Mouse (Mus musculus): ENCODE measurements at regions not wholly inside any gene's neighbourhood (a gene's known extent, or its start where the extent isn't known, plus 50 kb on each side); places are given as distances from the start of the nearest gene placed in this dataset.

DNA sequence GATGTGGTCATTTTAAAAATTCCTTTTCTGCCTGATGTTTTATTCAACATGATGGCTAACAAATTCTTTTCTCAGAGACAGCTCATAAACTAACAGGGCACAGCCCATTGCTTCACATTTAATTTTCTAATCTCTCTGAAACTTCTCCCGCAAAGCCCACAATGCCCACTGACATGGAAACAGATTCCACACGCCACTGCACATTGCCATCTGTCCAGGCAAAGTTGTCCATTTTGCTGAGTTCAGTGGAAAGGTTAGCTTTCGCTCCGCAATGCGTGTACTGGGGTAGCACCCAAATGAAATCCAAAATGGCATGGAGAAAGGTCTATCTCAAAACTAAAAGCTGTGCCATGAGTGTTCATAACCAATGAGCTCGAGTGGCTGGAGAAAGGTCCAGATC is 76.7 kb upstream of the Tll1 start:
- no peak for TF ChIP-seq CTCF (IDR thresholded peaks at IDR 0.05; ENCODE audit: control insufficient read depth, insufficient read depth, insufficient read length)
- no peak for TF ChIP-seq CEBPB (IDR thresholded peaks at IDR 0.05; ENCODE audit: low read depth)
- TF ChIP-seq MYOG (IDR thresholded peaks at IDR 0.05; ENCODE audit: control insufficient read depth, extremely low read depth, insufficient read length), result no peak
- no peak for TF ChIP-seq USF1 (IDR thresholded peaks at IDR 0.05; ENCODE audit: low read depth)
- no peak for TF ChIP-seq MAX (IDR thresholded peaks at IDR 0.05)
